Mouse (Mus musculus): ENCODE measurements around the gene Vps8. TPM values are rescaled to one million over a fixed set of nuclear protein-coding genes. Genes with fewer than 3 reads are reported as not detected.

The Vps8 gene
- total RNA-seq, 2 experiments from 2014 or later: 5.9 to 7.7 TPM

- intact Hi-C loops (cut with DNase I): loop anchor here (2.0 kb wide), 1 partner anchor 50 kb away; no protein-coding TSS in a partner anchor
- DNase-seq: no peak
Observed at GRCm38 (mm10) chr16:21536240-21537005, 113.5 kb downstream of the Vps8 start.

DNA sequence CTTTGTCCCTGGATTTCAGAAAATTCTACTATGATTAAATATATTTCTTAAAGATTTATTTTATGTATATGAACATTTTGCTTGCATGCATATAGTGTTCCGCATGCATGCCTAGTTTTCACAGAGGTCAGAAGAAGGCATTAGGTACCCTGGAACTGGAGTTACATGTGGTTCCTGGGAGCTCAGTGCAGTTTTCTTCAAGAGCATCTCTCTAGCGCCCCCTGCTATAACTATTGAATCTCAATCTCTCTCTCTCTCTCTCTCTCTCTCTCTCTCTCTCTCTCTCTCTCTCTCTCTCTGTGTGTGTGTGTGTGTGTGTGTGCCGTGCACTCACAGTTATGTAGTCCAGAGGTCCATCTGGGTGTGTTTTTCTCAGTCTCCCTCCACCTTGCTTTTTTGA is 114.4 kb downstream of the Vps8 start:
- intact Hi-C loops (cut with DNase I): loop anchor here (2.0 kb wide), 1 partner anchor 51 kb away; no protein-coding TSS in a partner anchor

GRCm38 (mm10) chr16:21538889-21539288 is 116.0 kb downstream of the Vps8 start:
- intact Hi-C loops (cut with DNase I): no loop called here

More for the DNA sequence above, 114.4 kb downstream of the Vps8 start:
- no peak for DNase-seq

GRCm38 (mm10) chr16:21542559-21542958 is 119.6 kb downstream of the Vps8 start:
- intact Hi-C loops (cut with DNase I): no loop called here
- no peak for DNase-seq

More at GRCm38 (mm10) chr16:21538889-21539288, 116.0 kb downstream of the Vps8 start:
- DNase-seq: no peak

DNA sequence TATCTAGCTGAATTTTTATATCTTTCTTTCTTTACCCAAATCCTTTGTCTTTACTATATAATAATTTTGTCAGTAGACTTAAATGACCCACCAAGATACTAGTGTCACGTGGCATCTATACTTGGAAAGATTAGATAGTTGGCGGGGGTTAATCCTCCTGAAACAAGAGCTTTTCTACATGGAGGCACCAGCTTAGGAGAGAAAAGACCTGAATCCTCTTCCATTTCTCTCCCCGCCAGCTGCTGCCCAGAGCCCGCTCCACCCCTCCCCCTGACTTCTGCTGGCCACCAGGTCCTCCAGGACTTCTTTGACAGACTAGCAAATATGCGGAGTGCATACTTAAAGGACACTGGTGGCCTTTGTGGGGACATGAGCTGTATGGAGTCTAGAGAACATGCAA is 124.5 kb downstream of the Vps8 start:
- intact Hi-C loops (cut with DNase I): no loop called here
- no peak for DNase-seq

GRCm38 (mm10) chr16:21549751-21550150 is 126.8 kb downstream of the Vps8 start:
- DNase-seq: no peak
- intact Hi-C loops (cut with DNase I): no loop called here

DNA sequence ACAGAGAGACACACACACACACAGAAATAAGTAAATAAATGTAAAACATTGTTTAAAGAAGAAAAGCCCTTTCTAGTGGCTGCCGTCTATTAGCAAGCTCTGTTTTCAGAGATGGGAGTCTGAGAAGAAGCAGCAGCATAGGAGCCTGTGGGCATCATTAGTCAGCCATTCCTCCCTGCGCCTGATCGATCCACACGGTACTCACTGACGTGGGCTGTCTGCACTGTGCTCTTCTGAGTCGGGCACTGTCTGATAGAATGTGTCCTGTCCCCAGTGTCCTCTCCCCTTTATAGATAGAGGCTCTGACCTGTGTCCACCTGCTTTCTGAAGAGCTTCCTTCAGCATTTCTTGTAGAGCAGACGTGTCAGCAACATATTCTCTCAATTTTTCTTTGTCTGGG is 127.5 kb downstream of the Vps8 start:
- DNase-seq: no peak
- intact Hi-C loops (cut with DNase I): no loop called here

DNA sequence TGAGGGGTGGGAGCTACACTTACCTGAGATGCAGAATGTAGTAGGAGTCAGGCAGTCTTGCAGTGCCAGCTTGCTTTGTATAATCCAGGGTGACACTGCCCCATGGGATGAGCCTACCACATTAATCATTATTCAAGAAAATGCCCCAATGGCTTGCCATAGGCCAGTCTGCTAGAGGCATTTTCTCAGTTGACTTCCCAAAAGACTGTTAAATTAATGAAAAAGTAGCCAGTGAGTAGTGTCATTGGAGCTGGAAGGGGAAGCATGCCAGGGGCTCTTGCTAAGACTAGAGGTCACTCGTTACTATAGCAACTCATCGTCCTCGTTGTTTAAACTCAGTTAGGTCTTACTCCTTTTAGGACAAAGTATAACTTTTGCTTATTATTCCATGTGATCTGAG is 130.6 kb downstream of the Vps8 start:
- no peak for DNase-seq
- intact Hi-C loops (cut with DNase I): no loop called here

DNA sequence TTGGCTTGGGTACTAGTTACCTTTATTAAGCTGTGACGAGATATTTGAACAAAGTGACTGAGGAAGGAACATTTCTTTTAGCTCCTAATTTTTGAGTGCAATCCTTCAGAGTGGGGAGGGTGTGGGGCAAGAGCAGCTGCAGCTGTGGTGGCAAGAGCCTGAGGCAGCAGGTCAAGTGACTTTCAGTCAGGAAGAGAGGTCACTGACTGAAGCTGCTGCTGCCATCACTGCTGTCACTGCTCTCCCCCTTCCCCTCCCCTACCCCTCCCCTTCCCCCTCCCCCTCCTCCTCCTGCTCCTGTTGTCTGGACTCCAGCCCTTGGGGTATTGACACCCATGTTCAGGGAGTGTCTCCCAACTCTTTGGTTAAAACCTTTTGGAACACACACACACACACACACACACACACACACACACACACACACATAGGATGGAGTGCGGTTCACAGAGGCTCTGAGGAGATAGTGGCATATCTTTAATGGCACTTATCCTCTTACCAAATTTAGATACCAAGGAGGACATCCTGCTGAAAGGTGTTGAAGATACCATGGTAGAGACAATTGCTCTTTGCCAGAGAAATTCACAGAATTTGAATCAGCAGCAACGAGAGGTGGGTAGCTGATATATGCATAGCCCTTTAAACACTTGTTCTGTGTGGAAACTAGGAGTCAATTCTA is 139.8 kb downstream of the Vps8 start:
- no peak for DNase-seq
- intact Hi-C loops (cut with DNase I): no loop called here

GRCm38 (mm10) chr16:21563322-21563721 is 140.4 kb downstream of the Vps8 start:
- DNase-seq: no peak
- intact Hi-C loops (cut with DNase I): no loop called here

- intact Hi-C loops (cut with DNase I): no loop called here
- no peak for DNase-seq
Observed at GRCm38 (mm10) chr16:21567093-21567492, 144.2 kb downstream of the Vps8 start.

- intact Hi-C loops (cut with DNase I): no loop called here
- DNase-seq: no peak
Observed at GRCm38 (mm10) chr16:21569952-21570351, 147.0 kb downstream of the Vps8 start.

- DNase-seq: no peak
- intact Hi-C loops (cut with DNase I): no loop called here
Observed at GRCm38 (mm10) chr16:21570786-21571185, 147.9 kb downstream of the Vps8 start.

GRCm38 (mm10) chr16:21576000-21576420 is 153.1 kb downstream of the Vps8 start:
- intact Hi-C loops (cut with DNase I): no loop called here

GRCm38 (mm10) chr16:21589110-21589509 is 166.2 kb downstream of the Vps8 start:
- no peak for DNase-seq
- intact Hi-C loops (cut with DNase I): no loop called here

More at GRCm38 (mm10) chr16:21576000-21576420, 153.1 kb downstream of the Vps8 start:
- no peak for DNase-seq

GRCm38 (mm10) chr16:21590806-21591205 is 167.9 kb downstream of the Vps8 start:
- no peak for DNase-seq
- intact Hi-C loops (cut with DNase I): no loop called here

DNA sequence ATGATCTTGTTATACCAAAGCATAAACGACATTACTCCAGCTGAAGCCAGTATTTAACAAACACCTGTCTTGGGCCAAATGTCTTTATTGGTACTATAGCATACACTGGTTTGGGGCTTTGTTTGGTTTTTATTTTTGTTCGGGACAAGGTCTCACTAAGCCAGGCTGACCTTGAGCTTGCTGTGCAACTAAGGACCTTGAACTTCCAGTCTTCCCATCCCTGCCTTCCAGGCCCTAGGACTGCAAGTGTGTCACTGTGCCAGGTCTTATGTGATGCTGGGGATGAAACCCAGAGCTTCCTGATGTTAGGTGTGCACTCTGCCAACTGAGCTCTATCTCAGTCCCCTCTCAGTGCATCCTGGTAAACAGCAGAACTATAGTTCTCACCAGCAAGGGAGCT is 168.6 kb downstream of the Vps8 start:
- intact Hi-C loops (cut with DNase I): no loop called here
- no peak for DNase-seq

GRCm38 (mm10) chr16:21595539-21595938 is 172.6 kb downstream of the Vps8 start:
- intact Hi-C loops (cut with DNase I): no loop called here
- DNase-seq: no peak

- no peak for DNase-seq
- intact Hi-C loops (cut with DNase I): no loop called here
Observed at GRCm38 (mm10) chr16:21604354-21604753, 181.4 kb downstream of the Vps8 start.

- no peak for DNase-seq
- intact Hi-C loops (cut with DNase I): no loop called here
Observed at GRCm38 (mm10) chr16:21606249-21607020, 183.5 kb downstream of the Vps8 start.

DNA sequence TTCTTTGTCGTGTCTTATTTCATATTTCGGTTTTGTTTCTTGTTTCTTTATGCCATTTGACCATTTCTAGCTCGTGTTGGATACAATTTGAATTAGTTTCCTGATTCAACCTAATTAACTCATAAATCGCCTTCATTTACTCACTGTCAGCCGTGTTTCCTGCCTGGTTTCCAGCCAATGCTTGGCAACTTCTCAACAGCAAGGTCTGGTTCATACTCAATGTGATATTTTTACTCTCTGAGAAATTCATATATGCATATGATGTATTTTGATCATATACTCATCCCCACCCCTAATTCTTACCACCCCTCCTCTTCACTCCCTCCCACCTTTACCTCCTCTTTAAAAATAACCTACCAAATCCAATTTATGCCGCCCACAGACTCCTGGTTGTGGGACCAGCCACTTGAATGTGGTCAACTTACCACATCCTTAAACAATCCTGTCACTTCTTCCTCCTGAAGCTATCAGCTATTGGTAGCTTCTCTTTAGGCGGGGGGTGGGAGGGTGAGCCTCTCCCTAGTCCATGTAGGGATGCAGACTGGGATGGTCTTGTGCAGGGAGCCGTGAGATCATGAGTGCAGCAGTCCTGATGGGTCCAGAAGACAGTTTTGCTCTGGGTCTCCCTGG is 184.2 kb downstream of the Vps8 start:
- intact Hi-C loops (cut with DNase I): no loop called here
- no peak for DNase-seq

Data from gastrocnemius, postnatal 36 days (tissue).